Mouse (Mus musculus) hindbrain, embryonic 10.5 days (tissue): ENCODE results near the gene Npnt. TPM values are rescaled to one million over a fixed set of nuclear protein-coding genes. Genes with fewer than 3 reads are reported as not detected.

ENCODE experiments used
- DNase-seq: peaks from one replicate; pipeline ENCODE4 v3.0.0-alpha.2; 2017; ENCODE audit warnings: low spot score
- H3K27ac ChIP-seq: fragments of 300-500 bp; sonication (generic); 2 replicates; pipeline ENCODE4 v1.5.1; 2016; ENCODE audit warnings: mild to moderate bottlenecking, moderate library complexity
- H3K27me3 ChIP-seq: fragments of 300-500 bp; sonication (generic); 2 replicates; pipeline ENCODE4 v1.6.1; 2016; ENCODE audit warnings: mild to moderate bottlenecking; ENCODE audit not compliant: poor library complexity, insufficient read depth, severe bottlenecking
- H3K36me3 ChIP-seq: fragments of 300-500 bp; sonication (generic); 2 replicates; pipeline ENCODE4 v1.6.1; 2016; ENCODE audit warnings: mild to moderate bottlenecking, moderate library complexity
- H3K4me1 ChIP-seq: fragments of 300-500 bp; sonication (generic); replicated peaks from 2 replicates; pipeline ENCODE4 v1.6.1; 2016; ENCODE audit warnings: mild to moderate bottlenecking
- H3K4me3 ChIP-seq: fragments of 300-500 bp; sonication (generic); 2 replicates; pipeline ENCODE4 v1.5.1; 2016; ENCODE audit warnings: mild to moderate bottlenecking, moderate library complexity
- H3K9me3 ChIP-seq: fragments of 300-500 bp; sonication (generic); 2 replicates; pipeline ENCODE4 v1.6.1; 2016; ENCODE audit warnings: mild to moderate bottlenecking, moderate library complexity
- WGBS: fragments of 180-500 bp; shearing (Covaris S2); methylation state at CpG from one replicate; pipeline ENCODE4 v1.1.7; 2016; 5-methylcytosine and 5-hydroxymethylcytosine counted together
- polyA plus RNA-seq: library from polyadenylated mRNA; unstranded; fragments of >200 nt; fragmentation: Nextera tagmentation; extraction: Ambion mirVana; gene quantifications from 2 replicates; pipeline ENCODE4 v1.2.1, GENCODE M21; 2016

The Npnt gene
- polyA plus RNA-seq, 1 experiment from 2014 or later, result 15.3 TPM

- H3K27ac ChIP-seq, result peak overlapping the region; percentile 76; the same call in 1 of the 2 replicates
- DNase-seq, result no peak
- H3K4me1 ChIP-seq, result peaks cover 21% of the 10 kb centered on the region
- no peaks in the 10 kb centered on the region for H3K9me3 ChIP-seq
- peaks cover 45% of the 10 kb centered on the region for H3K27me3 ChIP-seq
- H3K4me3 ChIP-seq, result peak overlapping the region; percentile 80
- H3K36me3 ChIP-seq, result no peaks in the 10 kb centered on the region
- 7% methylated on average over 7 of the region's 7 CpGs for WGBS
Observed at GRCm38 (mm10) chr3:132950529-132950880, 414 bp upstream of the Npnt start.

- DNase-seq, result no peak
- Histone ChIP-seq H3K9me3 (no peaks in the 10 kb centered on the region), H3K4me1 (peaks cover 31% of the 10 kb centered on the region), H3K36me3 (no peaks in the 10 kb centered on the region), H3K27ac (peak overlapping the region; percentile 76), H3K27me3 (peaks cover 45% of the 10 kb centered on the region), H3K4me3 (peak overlapping the region; percentile 80)
- under 1% methylated on average over 26 of the region's 26 CpGs for WGBS
Observed at GRCm38 (mm10) chr3:132949380-132949790, 706 bp downstream of the Npnt start.

GRCm38 (mm10) chr3:132948298-132948795 is 1.7 kb downstream of the Npnt start:
- Histone ChIP-seq H3K4me3 (peak overlapping the region; percentile 80; the same call in 1 of the 2 replicates), H3K27me3 (peaks cover 45% of the 10 kb centered on the region)

GRCm38 (mm10) chr3:132946086-132946485 is 4.0 kb downstream of the Npnt start:
- H3K27me3 ChIP-seq, result peaks cover 43% of the 10 kb centered on the region
- no peaks in the 10 kb centered on the region for H3K36me3 ChIP-seq
- WGBS, result 88% methylated on average over 5 of the region's 5 CpGs
- DNase-seq, result no peak
- no peak overlapping the region for H3K27ac ChIP-seq
- no peaks in the 10 kb centered on the region for H3K9me3 ChIP-seq
- no peak overlapping the region for H3K4me3 ChIP-seq
- peaks cover 38% of the 10 kb centered on the region for H3K4me1 ChIP-seq

More at GRCm38 (mm10) chr3:132948298-132948795, 1.7 kb downstream of the Npnt start:
- no peaks in the 10 kb centered on the region for H3K36me3 ChIP-seq
- H3K9me3 ChIP-seq, result no peaks in the 10 kb centered on the region
- no peak overlapping the region for H3K27ac ChIP-seq
- H3K4me1 ChIP-seq, result peaks cover 38% of the 10 kb centered on the region
- no peak for DNase-seq
- 27% methylated on average over 7 of the region's 7 CpGs for WGBS

GRCm38 (mm10) chr3:132945669-132946068 is 4.4 kb downstream of the Npnt start:
- H3K4me3 ChIP-seq, result no peak overlapping the region
- H3K27ac ChIP-seq, result no peak overlapping the region
- no peaks in the 10 kb centered on the region for H3K36me3 ChIP-seq
- peaks cover 39% of the 10 kb centered on the region for H3K27me3 ChIP-seq
- WGBS, result 86% methylated on average over 7 of the region's 7 CpGs
- DNase-seq, result no peak
- H3K4me1 ChIP-seq, result peaks cover 38% of the 10 kb centered on the region
- H3K9me3 ChIP-seq, result no peaks in the 10 kb centered on the region

- no peak overlapping the region for H3K4me3 ChIP-seq
- WGBS, result 21% methylated on average over 3 of the region's 3 CpGs
- H3K9me3 ChIP-seq, result no peaks in the 10 kb centered on the region
- H3K27me3 ChIP-seq, result peaks cover 30% of the 10 kb centered on the region
- no peaks in the 10 kb centered on the region for H3K36me3 ChIP-seq
- peaks cover 31% of the 10 kb centered on the region for H3K4me1 ChIP-seq
- peak; percentile 18 for DNase-seq
- no peak overlapping the region for H3K27ac ChIP-seq
Observed at GRCm38 (mm10) chr3:132944609-132945008, 5.5 kb downstream of the Npnt start.

GRCm38 (mm10) chr3:132944193-132944592 is 5.9 kb downstream of the Npnt start:
- peaks cover 26% of the 10 kb centered on the region for H3K27me3 ChIP-seq
- no peak for DNase-seq
- H3K27ac ChIP-seq, result no peak overlapping the region
- H3K36me3 ChIP-seq, result no peaks in the 10 kb centered on the region
- peaks cover 27% of the 10 kb centered on the region for H3K4me1 ChIP-seq
- H3K9me3 ChIP-seq, result no peaks in the 10 kb centered on the region
- WGBS, result 43% methylated on average over 7 of the region's 7 CpGs
- H3K4me3 ChIP-seq, result no peak overlapping the region

GRCm38 (mm10) chr3:132942778-132943177 is 7.3 kb downstream of the Npnt start:
- Histone ChIP-seq H3K4me3 (no peak overlapping the region), H3K36me3 (no peaks in the 10 kb centered on the region), H3K27me3 (peaks cover 11% of the 10 kb centered on the region), H3K27ac (no peak overlapping the region), H3K4me1 (peaks cover 17% of the 10 kb centered on the region), H3K9me3 (no peaks in the 10 kb centered on the region)
- 92% methylated on average over 6 of the region's 6 CpGs for WGBS
- no peak for DNase-seq

GRCm38 (mm10) chr3:132940181-132940990 is 9.7 kb downstream of the Npnt start:
- 87% methylated on average over 10 of the region's 10 CpGs for WGBS

GRCm38 (mm10) chr3:132939006-132939405 is 11.1 kb downstream of the Npnt start:
- H3K4me1 ChIP-seq, result peaks cover 3% of the 10 kb centered on the region
- H3K36me3 ChIP-seq, result no peaks in the 10 kb centered on the region
- DNase-seq, result no peak
- WGBS, result 84% methylated on average over 8 of the region's 8 CpGs
- no peak overlapping the region for H3K4me3 ChIP-seq
- H3K9me3 ChIP-seq, result no peaks in the 10 kb centered on the region
- H3K27me3 ChIP-seq, result no peaks in the 10 kb centered on the region
- H3K27ac ChIP-seq, result no peak overlapping the region

More at GRCm38 (mm10) chr3:132940181-132940990, 9.7 kb downstream of the Npnt start:
- H3K4me3 ChIP-seq, result no peak overlapping the region
- H3K9me3 ChIP-seq, result no peaks in the 10 kb centered on the region
- no peak overlapping the region for H3K27ac ChIP-seq
- DNase-seq, result no peak
- no peaks in the 10 kb centered on the region for H3K36me3 ChIP-seq
- H3K4me1 ChIP-seq, result peaks cover 17% of the 10 kb centered on the region
- H3K27me3 ChIP-seq, result no peaks in the 10 kb centered on the region

- no peak for DNase-seq
- Histone ChIP-seq H3K4me1 (no peaks in the 10 kb centered on the region), H3K36me3 (no peaks in the 10 kb centered on the region), H3K9me3 (no peaks in the 10 kb centered on the region), H3K27me3 (no peaks in the 10 kb centered on the region), H3K27ac (no peak overlapping the region), H3K4me3 (no peak overlapping the region)
- WGBS, result 84% methylated on average over 2 of the region's 2 CpGs
Observed at GRCm38 (mm10) chr3:132934649-132935048, 15.4 kb downstream of the Npnt start.

- H3K4me3 ChIP-seq, result no peak overlapping the region
- 90% methylated on average over 4 of the region's 4 CpGs for WGBS
- no peaks in the 10 kb centered on the region for H3K4me1 ChIP-seq
- no peaks in the 10 kb centered on the region for H3K36me3 ChIP-seq
- H3K27me3 ChIP-seq, result no peaks in the 10 kb centered on the region
- DNase-seq, result no peak
- H3K9me3 ChIP-seq, result no peaks in the 10 kb centered on the region
- H3K27ac ChIP-seq, result no peak overlapping the region
Observed at GRCm38 (mm10) chr3:132931526-132931925, 18.6 kb downstream of the Npnt start.

- Histone ChIP-seq H3K36me3 (no peaks in the 10 kb centered on the region), H3K27me3 (no peaks in the 10 kb centered on the region), H3K4me3 (no peak overlapping the region), H3K4me1 (no peaks in the 10 kb centered on the region), H3K27ac (no peak overlapping the region), H3K9me3 (no peaks in the 10 kb centered on the region)
- 74% methylated on average over 6 of the region's 6 CpGs for WGBS
- DNase-seq, result no peak
Observed at GRCm38 (mm10) chr3:132929866-132930265, 20.2 kb downstream of the Npnt start.
